Mouse (Mus musculus) stomach, postnatal 0 days (tissue): ENCODE results near the gene Vmn1r47. TPM values are rescaled to one million over a fixed set of nuclear protein-coding genes. Genes with fewer than 3 reads are reported as not detected.
"Not testable (repeated sequence)": the region's sequence is repeated elsewhere in the genome, so short reads cannot be mapped to it uniquely, and the experiment has no call there.

Experiments
- ATAC-seq: fragments of 200-750 bp; cut with Nextera tagmentation; 2 replicates; pipeline ENCODE4 v1.8.0; 2017; ENCODE audit not compliant: low FRiP score, low TSS enrichment
- DNase-seq: peaks from one replicate; pipeline ENCODE4 v3.0.0-alpha.2; 2016; ENCODE audit warnings: low spot score
- H3K27ac ChIP-seq: fragments of 300-500 bp; sonication (generic); replicated peaks from 2 replicates; pipeline ENCODE4 v1.5.1; 2014; ENCODE audit warnings: mild to moderate bottlenecking, control low read depth
- H3K27me3 ChIP-seq: fragments of 300-500 bp; sonication (generic); 2 replicates; pipeline ENCODE4 v1.6.1; 2014; ENCODE audit warnings: low read length; ENCODE audit not compliant: control insufficient read depth, insufficient read depth
- H3K36me3 ChIP-seq: fragments of 300-500 bp; sonication (generic); 2 replicates; pipeline ENCODE4 v1.6.1; 2014; ENCODE audit warnings: low read length, mixed read lengths; ENCODE audit not compliant: control insufficient read depth, insufficient read depth
- H3K4me1 ChIP-seq: fragments of 300-500 bp; sonication (generic); replicated peaks from 2 replicates; pipeline ENCODE4 v1.6.1; 2014; ENCODE audit warnings: antibody characterized with exemption; ENCODE audit not compliant: control insufficient read depth, insufficient read depth
- H3K4me2 ChIP-seq: fragments of 300-500 bp; sonication (generic); replicated peaks from 2 replicates; pipeline ENCODE4 v1.6.1; 2014; ENCODE audit warnings: low read depth, mild to moderate bottlenecking, control low read depth, moderate library complexity
- H3K4me3 ChIP-seq: fragments of 300-500 bp; sonication (generic); 2 replicates; pipeline ENCODE4 v1.5.1; 2014; ENCODE audit warnings: low read depth, low read length, control low read depth
- H3K9ac ChIP-seq: fragments of 300-500 bp; sonication (generic); 2 replicates; pipeline ENCODE4 v1.6.1; 2014; ENCODE audit warnings: mild to moderate bottlenecking, low read length, control low read depth, mixed read lengths
- H3K9me3 ChIP-seq: fragments of 300-500 bp; sonication (generic); 2 replicates; pipeline ENCODE4 v1.6.1; 2016; ENCODE audit warnings: low read length; ENCODE audit not compliant: control insufficient read depth
- CTCF ChIP-seq: IDR thresholded peaks from 2 replicates; pipeline ENCODE4 v1.5.1; 2016; ENCODE audit warnings: antibody characterized with exemption, low read depth, mild to moderate bottlenecking, moderate library complexity
- EP300 ChIP-seq: optimal IDR thresholded peaks from 2 replicates; pipeline ENCODE3; 2016; ENCODE audit warnings: antibody characterized with exemption
- WGBS: fragments of 180-500 bp; shearing (Covaris S2); extraction: QIAGEN DNeasy Blood & Tissue Kit; methylation state at CpG from one replicate; pipeline ENCODE4 v1.1.7; 2014; 5-methylcytosine and 5-hydroxymethylcytosine counted together
- polyA plus RNA-seq: library from polyadenylated mRNA; unstranded; fragments of >200 nt; fragmentation: Nextera tagmentation; extraction: Ambion mirVana; gene quantifications from 2 replicates; pipeline ENCODE4 v1.2.1, GENCODE M21; 2015

Vmn1r47 gene
- not detected in 2 replicates for polyA plus RNA-seq

- not testable (repeated sequence) for ATAC-seq, H3K9ac ChIP-seq, H3K4me1 ChIP-seq, H3K27ac ChIP-seq, H3K4me3 ChIP-seq, H3K27me3 ChIP-seq, DNase-seq, H3K36me3 ChIP-seq, H3K9me3 ChIP-seq, H3K4me2 ChIP-seq
- 92% methylated on average over 1 of the region's 1 CpGs for WGBS
These were observed at the start of gene Vmn1r47 for GRCm38 (mm10) chr6:90015847-90016246. Vmn1r47 (plus strand) TSS chr6:90016147.

DNA sequence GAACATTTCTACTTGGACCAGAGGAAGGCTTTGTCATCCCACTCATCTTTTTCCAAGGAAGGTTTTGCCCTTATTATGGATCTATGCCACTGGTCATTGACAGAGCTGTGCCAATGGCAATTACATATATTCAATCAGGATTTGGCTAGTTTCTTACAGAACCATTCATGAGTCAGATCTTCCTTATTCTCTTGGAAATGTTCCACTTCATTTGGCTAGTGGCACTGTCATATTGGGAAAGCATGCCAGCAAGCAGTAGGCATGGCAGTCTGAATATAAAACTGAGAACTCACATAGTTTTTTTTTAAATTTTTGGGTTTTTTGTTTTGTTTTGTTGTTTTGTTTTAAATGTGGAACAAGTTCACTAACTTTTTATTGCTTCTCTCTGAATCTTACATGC lies 49.6 kb upstream of the Vmn1r47 start:
- TF ChIP-seq CTCF (no peak), EP300 (no peak)
- Histone ChIP-seq H3K4me2 (no peak overlapping the region), H3K4me1 (no peaks in the 10 kb centered on the region), H3K27me3 (no peaks in the 10 kb centered on the region), H3K9me3 (no peaks in the 10 kb centered on the region), H3K9ac (no peak overlapping the region), H3K4me3 (no peak overlapping the region), H3K27ac (no peak overlapping the region), H3K36me3 (no peaks in the 10 kb centered on the region)
- ATAC-seq (no peak), DNase-seq (no peak)

GRCm38 (mm10) chr6:89969013-89969412 lies 46.9 kb upstream of the Vmn1r47 start, which contains the start of gene Vmn1r46:
Vmn1r46 (plus strand) TSS chr6:89969313.
- Histone ChIP-seq H3K4me3 (no peak within 1 kb of the TSS), H3K4me1 (no peaks in the 10 kb centered on the region), H3K4me2 (no peak within 1 kb of the TSS), H3K36me3 (no peaks in the 10 kb centered on the region), H3K27me3 (no peaks in the 10 kb centered on the region), H3K9ac (no peak within 1 kb of the TSS), H3K27ac (no peak within 1 kb of the TSS), H3K9me3 (no peaks in the 10 kb centered on the region)
- WGBS: 48% methylated on average over 2 of the region's 2 CpGs
- ATAC-seq: no peak
- DNase-seq: no peak
- TF ChIP-seq CTCF: no peak
- no peak for TF ChIP-seq EP300

DNA sequence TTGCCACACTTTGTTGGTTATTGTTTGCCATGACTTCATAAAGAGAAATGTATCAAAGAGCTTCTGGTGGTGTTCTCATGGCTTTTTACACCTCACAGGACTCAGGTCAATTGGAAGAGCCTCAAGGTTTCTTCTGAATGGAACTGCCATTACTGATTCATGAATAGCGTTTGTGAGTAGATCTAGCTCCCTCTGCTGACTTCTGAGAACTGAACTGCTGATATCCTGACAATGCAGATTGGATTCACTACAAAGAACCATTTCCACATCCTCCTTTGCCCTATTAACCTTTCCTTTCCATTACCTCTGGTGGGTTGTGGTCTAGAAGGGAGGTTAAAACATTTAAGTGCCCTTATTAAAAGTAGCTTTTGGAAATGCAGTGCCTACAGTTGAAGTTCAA lies 30.0 kb upstream of the Vmn1r47 start:
- TF ChIP-seq CTCF (peak; percentile 59), EP300 (no peak)
- Histone ChIP-seq H3K4me2 (no peak overlapping the region), H3K9me3 (no peaks in the 10 kb centered on the region), H3K4me3 (no peak overlapping the region), H3K36me3 (no peaks in the 10 kb centered on the region), H3K27ac (no peak overlapping the region), H3K4me1 (no peaks in the 10 kb centered on the region), H3K9ac (no peak overlapping the region), H3K27me3 (no peaks in the 10 kb centered on the region)
- no peak for ATAC-seq
- WGBS: 17% methylated on average over 1 of the region's 1 CpGs
- DNase-seq: no peak

DNA sequence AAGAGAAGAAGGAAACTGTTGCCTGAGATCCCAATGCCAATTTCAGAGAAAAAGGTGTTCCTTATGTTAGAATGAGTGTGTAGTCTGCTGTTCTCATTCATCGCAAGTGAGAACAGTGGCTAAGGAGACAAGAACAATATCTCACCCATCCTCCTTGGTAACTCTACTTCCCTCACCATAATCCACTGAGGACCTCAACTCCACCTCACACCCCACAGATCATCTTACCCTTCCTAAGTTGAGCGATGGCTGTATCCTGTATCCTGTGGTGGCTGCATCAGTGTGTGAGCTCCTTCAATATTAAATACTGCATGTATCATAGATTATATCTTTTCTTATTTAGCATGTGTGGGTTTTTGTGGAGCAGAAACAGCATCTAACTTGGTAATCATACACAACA lies 20.8 kb downstream of the Vmn1r47 start, which contains the start of gene Vmn1r48:
Vmn1r48 (minus strand) TSS at position 101 of the 400 bp plus-strand sequence.
- not testable (repeated sequence) for H3K4me1 ChIP-seq, H3K4me2 ChIP-seq, H3K36me3 ChIP-seq, H3K9me3 ChIP-seq, H3K4me3 ChIP-seq, H3K9ac ChIP-seq, H3K27me3 ChIP-seq, H3K27ac ChIP-seq, ATAC-seq, DNase-seq
- no CpG with 5 or more reads among the region's 2 CpGs for WGBS

Other genes with a start within 250 kb of the Vmn1r47 start
- gene Vmn1r42, start 139.7 kb upstream of the Vmn1r47 start, polyA plus RNA-seq: not detected in 2 replicates
- gene Vmn1r43, start 139.7 kb upstream of the Vmn1r47 start, polyA plus RNA-seq: 0.11 and 0.12 TPM in 2 replicates
- not detected in 2 replicates for gene Vmn1r44, start 132.5 kb upstream of the Vmn1r47 start, polyA plus RNA-seq
- gene Vmn1r45, start 75.5 kb upstream of the Vmn1r47 start, polyA plus RNA-seq: 0.05 TPM in 1 of 2 replicates, not detected in the other
- gene Vmn1r46, start 46.8 kb upstream of the Vmn1r47 start, polyA plus RNA-seq: 0.01 TPM in 1 of 2 replicates, not detected in the other
- gene Vmn1r48, start 20.7 kb downstream of the Vmn1r47 start, polyA plus RNA-seq: not detected in 2 replicates
- 0.04 TPM in 1 of 2 replicates, not detected in the other for gene Vmn1r49, start 62.4 kb downstream of the Vmn1r47 start, polyA plus RNA-seq
- gene Vmn1r50, start 85.3 kb downstream of the Vmn1r47 start, polyA plus RNA-seq: not detected in 2 replicates
- not detected in 2 replicates for gene Vmn1r51, start 106.4 kb downstream of the Vmn1r47 start, polyA plus RNA-seq
- gene Vmn1r52, start 158.7 kb downstream of the Vmn1r47 start, polyA plus RNA-seq: not detected in 2 replicates
- gene V1ra8, start 186.6 kb downstream of the Vmn1r47 start, polyA plus RNA-seq: not detected in 2 replicates
- not detected in 2 replicates for gene Vmn1r53, start 208.3 kb downstream of the Vmn1r47 start, polyA plus RNA-seq
- gene Vmn1r54, start 230.2 kb downstream of the Vmn1r47 start, polyA plus RNA-seq: not detected in 2 replicates